Comparison of ENCODE assay signal across 1 mouse cellular context in the genomic region with DNA sequence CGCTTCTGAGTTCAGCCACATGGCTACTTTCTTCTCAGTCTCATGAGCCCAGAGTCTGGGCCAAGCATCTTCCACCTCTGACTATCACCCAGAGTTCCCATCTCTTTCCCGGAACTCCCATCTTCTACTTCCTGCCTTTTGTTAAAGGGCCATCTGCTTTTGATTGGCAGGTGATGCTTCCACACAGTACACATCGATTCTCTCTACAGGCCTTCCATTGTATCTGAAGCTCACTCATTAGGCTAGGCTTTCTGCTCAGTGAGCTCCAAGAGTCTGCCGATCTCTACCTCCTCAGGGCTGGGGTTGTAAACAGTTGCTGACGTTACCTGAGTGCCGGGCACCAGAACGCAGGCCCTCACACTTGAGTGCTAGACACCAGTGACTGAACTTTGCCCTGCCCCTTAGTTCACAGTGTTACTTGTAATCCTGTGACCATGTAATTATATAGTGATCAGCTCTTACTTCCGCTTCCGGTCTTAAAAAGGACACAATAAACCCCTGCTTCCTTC.
TF ChIP-seq lines count a peak whose summit lies in the region.

A gene (plus strand): TSS at position 459 of the 509 bp plus-strand sequence.

TF ChIP-seq in CH12.LX, 34 proteins besides CTCF, POLR2A, EP300 and RAD21 (continued from another document):
- TF ChIP-seq ELF1 (IDR thresholded peaks at IDR 0.05; ENCODE audit: low read depth, low read length) (no peak), CHD2 (IDR thresholded peaks at IDR 0.05; ENCODE audit: low read length) (no peak), ZKSCAN1 (IDR thresholded peaks at IDR 0.05; ENCODE audit: borderline replicate concordance, low read depth, low read length) (no peak), NRF1 (IDR thresholded peaks at IDR 0.05; ENCODE audit: low read depth, low read length) (no peak), RCOR1 (conservative IDR thresholded peaks at IDR 0.05; ENCODE audit: low read depth, low read length) (no peak), TCF12 (IDR thresholded peaks at IDR 0.05; ENCODE audit: low read depth, low read length) (no peak), IRF4 (IDR thresholded peaks at IDR 0.05; ENCODE audit: low read depth, low read length) (no peak), USF2 (conservative IDR thresholded peaks at IDR 0.05; ENCODE audit: low read depth, low read length) (no peak), TBP (conservative IDR thresholded peaks at IDR 0.05; ENCODE audit: low read depth, low read length) (no peak), MAX (IDR thresholded peaks at IDR 0.05; ENCODE audit: low read length) (no peak), CHD1 (IDR thresholded peaks at IDR 0.05; ENCODE audit: low read depth, low read length) (no peak), ZMIZ1 (IDR thresholded peaks at IDR 0.05; ENCODE audit: low read depth, low read length) (no peak), MYC (IDR thresholded peaks at IDR 0.05; ENCODE audit: low read depth, low read length) (no peak)
